Mouse (Mus musculus): Measurements from ENCODE around the gene Tubgcp6.

The Tubgcp6 gene

DNA sequence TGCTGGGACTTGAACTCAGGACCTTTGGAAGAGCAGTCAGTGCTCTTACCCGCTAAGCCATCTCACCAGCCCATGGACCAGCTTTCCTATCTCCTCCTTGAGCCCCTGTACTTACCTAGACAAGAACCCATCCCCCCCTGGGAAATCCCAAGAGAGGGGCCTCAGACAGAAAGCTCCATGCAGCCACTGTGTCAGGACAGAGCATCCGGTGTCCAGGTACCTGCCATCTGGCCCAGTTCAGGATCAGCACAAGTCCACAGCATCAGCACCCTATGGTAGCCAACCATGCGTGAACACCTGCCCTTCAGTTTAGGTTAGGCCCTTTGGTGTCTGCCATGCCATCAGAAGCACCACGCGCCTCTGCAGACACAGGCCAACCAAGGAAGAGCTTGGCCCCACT, 58.0 kb downstream of the Tubgcp6 start:
- DNase-seq (ENCODE audit: low spot score in 2 of 2): peak in 1 of 2 experiments; percentile 26

DNA sequence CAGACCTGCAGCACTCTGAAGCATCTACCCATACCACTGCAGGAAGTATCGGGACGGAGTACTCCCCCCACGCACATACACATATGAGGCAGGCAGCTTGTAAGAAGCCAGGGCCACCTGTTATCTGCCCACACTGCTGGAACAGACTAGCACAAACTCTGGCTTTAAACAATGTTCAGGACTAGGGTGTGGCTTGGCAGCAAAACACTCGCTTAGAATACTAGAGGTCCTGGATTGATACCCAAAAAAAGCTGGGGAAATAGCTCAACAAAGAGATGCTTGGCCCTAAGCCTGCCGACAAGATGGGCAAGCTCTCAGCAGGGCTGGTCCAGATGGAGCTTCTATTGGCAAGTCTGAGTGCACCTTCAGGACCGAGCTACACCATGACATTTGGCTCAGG, 59.4 kb downstream of the Tubgcp6 start:
- DNase-seq (ENCODE audit: low spot score in 2 of 2): peak; percentile 61 to 80

DNA sequence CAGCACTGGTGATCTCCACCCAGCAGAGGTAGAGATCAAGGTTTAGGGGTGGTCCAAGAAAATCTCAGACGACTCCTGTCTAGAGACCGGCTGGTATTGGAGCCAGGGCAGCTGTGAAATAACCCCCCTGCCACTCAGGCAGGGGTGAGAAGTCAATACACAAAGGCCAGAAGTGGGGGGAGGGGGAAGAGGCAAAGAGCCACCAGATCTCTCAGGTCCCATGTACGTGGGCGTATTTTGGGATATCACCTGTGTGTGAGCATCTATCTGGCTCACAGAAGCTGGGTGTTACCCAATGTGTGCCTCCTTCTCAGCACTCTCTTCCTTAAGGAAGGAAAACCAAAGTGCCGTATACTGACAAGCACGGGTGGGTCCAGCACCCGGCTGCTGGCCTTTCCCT, 59.9 kb downstream of the Tubgcp6 start:
- DNase-seq (ENCODE audit: low spot score in 2 of 2): peak in 1 of 2 experiments; percentile 33

GRCm38 (mm10) chr15:89062518-89062910, 60.4 kb downstream of the Tubgcp6 start:
- DNase-seq (ENCODE audit: low spot score in 2 of 2): no peak

GRCm38 (mm10) chr15:89061761-89062517, 61.0 kb downstream of the Tubgcp6 start:
- no peak for DNase-seq (ENCODE audit: low spot score in 2 of 2)

- peak in 1 of 2 experiments; percentile 31 for DNase-seq (ENCODE audit: low spot score in 2 of 2)
These were observed 62.0 kb downstream of the Tubgcp6 start for GRCm38 (mm10) chr15:89060811-89061460.

- peak; percentile 61 to 64 for DNase-seq (ENCODE audit: low spot score in 2 of 2)
These were observed 62.8 kb downstream of the Tubgcp6 start for GRCm38 (mm10) chr15:89060032-89060681.

DNA sequence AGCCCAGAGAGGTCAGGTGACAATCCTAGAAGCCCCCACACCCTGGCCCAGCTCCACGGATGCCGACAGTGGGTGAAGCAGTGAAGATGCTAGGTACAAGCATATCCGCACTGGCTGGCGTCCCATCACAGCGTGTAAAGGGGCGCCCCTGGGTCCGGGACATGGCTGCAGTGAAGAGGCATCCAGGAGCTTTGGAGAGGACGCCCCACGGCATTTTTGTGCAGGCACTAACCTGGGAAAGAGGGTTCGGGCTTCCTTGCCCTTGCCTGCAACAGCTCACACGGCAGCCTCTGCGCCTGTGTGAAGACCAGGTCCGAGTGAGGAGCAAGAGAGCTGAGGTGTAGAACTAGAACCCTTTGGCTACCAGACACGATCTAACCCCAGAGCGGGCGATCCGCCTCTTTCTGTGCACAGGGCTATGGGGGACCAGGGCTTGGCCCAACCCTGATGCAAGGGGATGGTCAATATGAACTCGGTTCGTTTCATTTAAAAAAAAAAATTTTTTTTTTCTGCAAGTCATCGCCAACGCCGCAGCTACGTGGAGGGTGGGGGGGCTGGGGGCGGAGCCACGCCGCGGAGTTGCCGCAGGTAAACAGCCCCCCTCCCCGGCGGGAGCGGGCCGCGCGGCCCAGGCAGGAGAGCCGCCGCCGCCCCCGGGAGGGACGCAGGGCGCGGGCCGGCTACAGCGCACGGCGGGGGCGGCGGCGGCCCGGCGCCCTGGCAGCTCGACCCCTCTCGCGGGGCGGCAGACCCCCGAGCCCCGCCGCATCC, 63.6 kb downstream of the Tubgcp6 start, which contains the start of gene Panx2:
Panx2 (plus strand) TSS at position 574 of the 771 bp plus-strand sequence.
- DNase-seq (ENCODE audit: low spot score in 2 of 2): peak; percentile 56 to 70

DNA sequence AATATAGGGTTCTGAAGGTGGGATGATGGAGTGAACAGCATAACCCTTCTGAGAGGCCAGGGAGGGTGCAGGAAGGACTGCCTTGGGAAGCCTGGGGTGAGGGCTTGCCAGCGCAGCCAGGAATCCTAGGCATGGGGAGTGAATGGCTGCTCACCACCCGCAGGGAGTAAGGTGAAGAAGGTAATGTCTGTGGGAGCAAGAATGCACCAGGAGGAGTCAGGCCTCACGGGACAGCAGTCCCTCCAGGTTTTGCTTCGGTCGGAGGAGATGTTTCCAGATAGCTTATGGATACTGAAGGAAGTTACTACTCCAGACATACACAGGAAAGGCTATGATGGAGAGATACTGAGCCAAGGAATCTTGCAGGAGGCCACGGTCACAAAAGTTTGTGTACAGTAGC, 64.2 kb downstream of the Tubgcp6 start:
- no peak for DNase-seq (ENCODE audit: low spot score in 2 of 2)

DNA sequence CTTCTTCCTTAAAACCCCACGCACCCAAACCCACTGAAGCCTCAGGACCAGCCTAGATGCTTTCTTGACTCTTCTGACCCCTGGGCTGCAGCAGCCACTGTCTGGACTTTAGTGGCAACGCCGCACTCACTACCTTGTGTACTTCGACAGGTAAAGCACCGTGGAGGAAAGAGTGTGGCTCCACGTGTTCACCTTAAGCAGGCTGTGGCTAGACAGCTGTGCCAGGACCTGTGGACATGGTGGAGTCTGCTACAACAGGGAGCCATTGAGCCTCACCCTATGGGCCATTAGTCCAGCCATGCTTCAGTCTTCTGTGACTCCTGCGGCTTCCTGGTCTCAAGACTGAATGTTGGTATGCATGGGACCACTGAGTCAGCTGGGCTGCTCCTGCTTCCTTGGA, 68.2 kb downstream of the Tubgcp6 start:
- DNase-seq (ENCODE audit: low spot score in 2 of 2): no peak
